Mouse (Mus musculus) heart, adult 2 months (tissue): Measurements from ENCODE around the gene Selenok.

ENCODE experiments used
- CTCF ChIP-seq: fragments of 200-600 bp; IDR thresholded peaks from 2 replicates; pipeline ENCODE4 v1.8.1; 2022; ENCODE audit warnings: antibody characterized with exemption, mild to moderate bottlenecking, moderate library complexity
- EP300 ChIP-seq: fragments of 200-500 bp; IDR thresholded peaks from 2 replicates; pipeline ENCODE4 v1.6.1; 2011; ENCODE audit warnings: low read depth, low read length, control low read depth; ENCODE audit not compliant: insufficient read depth
- POLR2A ChIP-seq: fragments of 200-500 bp; IDR thresholded peaks from 2 replicates; pipeline ENCODE4 v1.6.1; 2011; ENCODE audit warnings: mild to moderate bottlenecking, low read depth, low read length, control low read depth; ENCODE audit not compliant: insufficient read depth

DNA sequence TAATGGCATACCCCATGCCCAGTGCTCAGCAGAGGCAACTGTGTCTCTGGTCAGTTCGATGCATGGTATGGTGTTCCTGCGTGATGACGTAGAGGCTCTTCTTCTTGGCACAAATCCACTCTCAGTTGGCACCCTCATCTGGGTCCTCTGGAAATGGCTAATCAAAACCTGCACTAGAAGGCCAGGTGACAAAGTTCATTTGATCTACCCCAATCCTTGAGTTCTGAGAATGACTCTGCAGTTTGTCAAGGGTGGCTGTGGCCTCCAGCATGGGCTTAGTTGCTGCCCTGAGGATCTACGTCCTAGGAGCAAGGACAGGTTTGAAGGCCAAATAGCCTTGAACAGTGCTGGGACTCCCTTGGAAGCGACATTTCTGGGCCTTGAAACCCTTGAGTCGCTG is 50.7 kb downstream of the Selenok start:
- TF ChIP-seq POLR2A = no peak
- TF ChIP-seq CTCF = no peak
- no peak for TF ChIP-seq EP300
